Mouse (Mus musculus) stomach, postnatal 0 days (tissue): ENCODE measurements around the gene Fxyd5. TPM values are rescaled to one million over a fixed set of nuclear protein-coding genes. Genes with fewer than 3 reads are reported as not detected.

Source experiments
- ATAC-seq: fragments of 200-750 bp; cut with Nextera tagmentation; 2 replicates; pipeline ENCODE4 v1.8.0; 2017; ENCODE audit not compliant: low FRiP score, low TSS enrichment
- DNase-seq: peaks from one replicate; pipeline ENCODE4 v3.0.0-alpha.2; 2016; ENCODE audit warnings: low spot score
- H3K27ac ChIP-seq: fragments of 300-500 bp; sonication (generic); replicated peaks from 2 replicates; pipeline ENCODE4 v1.5.1; 2014; ENCODE audit warnings: mild to moderate bottlenecking, control low read depth
- H3K27me3 ChIP-seq: fragments of 300-500 bp; sonication (generic); 2 replicates; pipeline ENCODE4 v1.6.1; 2014; ENCODE audit warnings: low read length; ENCODE audit not compliant: control insufficient read depth, insufficient read depth
- H3K36me3 ChIP-seq: fragments of 300-500 bp; sonication (generic); 2 replicates; pipeline ENCODE4 v1.6.1; 2014; ENCODE audit warnings: low read length, mixed read lengths; ENCODE audit not compliant: control insufficient read depth, insufficient read depth
- H3K4me1 ChIP-seq: fragments of 300-500 bp; sonication (generic); replicated peaks from 2 replicates; pipeline ENCODE4 v1.6.1; 2014; ENCODE audit warnings: antibody characterized with exemption; ENCODE audit not compliant: control insufficient read depth, insufficient read depth
- H3K4me2 ChIP-seq: fragments of 300-500 bp; sonication (generic); replicated peaks from 2 replicates; pipeline ENCODE4 v1.6.1; 2014; ENCODE audit warnings: low read depth, mild to moderate bottlenecking, control low read depth, moderate library complexity
- H3K4me3 ChIP-seq: fragments of 300-500 bp; sonication (generic); 2 replicates; pipeline ENCODE4 v1.5.1; 2014; ENCODE audit warnings: low read depth, low read length, control low read depth
- H3K9ac ChIP-seq: fragments of 300-500 bp; sonication (generic); 2 replicates; pipeline ENCODE4 v1.6.1; 2014; ENCODE audit warnings: mild to moderate bottlenecking, low read length, control low read depth, mixed read lengths
- H3K9me3 ChIP-seq: fragments of 300-500 bp; sonication (generic); 2 replicates; pipeline ENCODE4 v1.6.1; 2016; ENCODE audit warnings: low read length; ENCODE audit not compliant: control insufficient read depth
- CTCF ChIP-seq: IDR thresholded peaks from 2 replicates; pipeline ENCODE4 v1.5.1; 2016; ENCODE audit warnings: antibody characterized with exemption, low read depth, mild to moderate bottlenecking, moderate library complexity
- EP300 ChIP-seq: optimal IDR thresholded peaks from 2 replicates; pipeline ENCODE3; 2016; ENCODE audit warnings: antibody characterized with exemption
- WGBS: fragments of 180-500 bp; shearing (Covaris S2); extraction: QIAGEN DNeasy Blood & Tissue Kit; methylation state at CpG from one replicate; pipeline ENCODE4 v1.1.7; 2014; 5-methylcytosine and 5-hydroxymethylcytosine counted together
- polyA plus RNA-seq: library from polyadenylated mRNA; unstranded; fragments of >200 nt; fragmentation: Nextera tagmentation; extraction: Ambion mirVana; gene quantifications from 2 replicates; pipeline ENCODE4 v1.2.1, GENCODE M21; 2015

Fxyd5 gene
- polyA plus RNA-seq, 1 experiment from 2014 or later = 16.0 TPM

DNA sequence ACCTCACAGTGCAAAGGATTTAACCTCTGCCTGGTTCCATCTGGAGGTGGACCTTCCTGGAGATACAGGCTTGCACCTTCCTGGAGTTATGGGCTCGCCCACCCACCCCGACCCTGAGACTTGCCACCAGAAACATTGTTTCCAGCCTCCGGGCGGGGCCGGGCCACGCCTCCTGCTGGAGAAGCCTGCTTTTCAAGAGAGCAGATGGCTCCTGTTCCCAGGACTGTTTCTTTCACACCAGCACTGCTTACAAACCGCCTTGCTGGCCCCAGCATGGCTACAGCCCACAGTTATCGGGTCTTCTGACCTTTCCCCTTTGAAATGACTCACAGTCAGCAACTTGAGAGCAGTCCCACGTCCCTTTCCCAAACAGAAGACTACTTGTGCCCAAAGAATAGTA, 30.0 kb upstream of the Fxyd5 start:
- Histone ChIP-seq H3K9ac (no peak overlapping the region; the same call in 1 of the 2 replicates), H3K27me3 (no peaks in the 10 kb centered on the region), H3K4me2 (peak overlapping the region; percentile 25; the same call in 1 of the 2 replicates), H3K9me3 (no peaks in the 10 kb centered on the region), H3K4me3 (peak overlapping the region; percentile 10; the same call in 1 of the 2 replicates), H3K4me1 (no peaks in the 10 kb centered on the region; the same call in 1 of the 2 replicates), H3K27ac (peak overlapping the region; percentile 87), H3K36me3 (no peaks in the 10 kb centered on the region; the same call in 1 of the 2 replicates)
- WGBS = 23% methylated on average over 9 of the region's 9 CpGs
- no peak for TF ChIP-seq EP300
- TF ChIP-seq CTCF = peak; percentile 41
- ATAC-seq (no peak), DNase-seq (no peak)

- no peaks in the 10 kb centered on the region; the same call in 1 of the 2 replicates for H3K4me1 ChIP-seq
- no peak overlapping the region for H3K9ac ChIP-seq
- H3K27ac ChIP-seq = no peak overlapping the region
- WGBS = 57% methylated on average over 6 of the region's 6 CpGs
- no peak for TF ChIP-seq EP300
- no peak for TF ChIP-seq CTCF
- no peaks in the 10 kb centered on the region for H3K27me3 ChIP-seq
- no peak overlapping the region for H3K4me3 ChIP-seq
- H3K36me3 ChIP-seq = no peaks in the 10 kb centered on the region; the same call in 1 of the 2 replicates
- H3K9me3 ChIP-seq = no peaks in the 10 kb centered on the region
- ATAC-seq (no peak), DNase-seq (no peak)
- no peak overlapping the region for H3K4me2 ChIP-seq
Measured at GRCm38 (mm10) chr7:31070324-31070723, 28.0 kb upstream of the Fxyd5 start.

- TF ChIP-seq CTCF = no peak
- no peak for TF ChIP-seq EP300
Measured at GRCm38 (mm10) chr7:31069491-31069890, 27.2 kb upstream of the Fxyd5 start.

DNA sequence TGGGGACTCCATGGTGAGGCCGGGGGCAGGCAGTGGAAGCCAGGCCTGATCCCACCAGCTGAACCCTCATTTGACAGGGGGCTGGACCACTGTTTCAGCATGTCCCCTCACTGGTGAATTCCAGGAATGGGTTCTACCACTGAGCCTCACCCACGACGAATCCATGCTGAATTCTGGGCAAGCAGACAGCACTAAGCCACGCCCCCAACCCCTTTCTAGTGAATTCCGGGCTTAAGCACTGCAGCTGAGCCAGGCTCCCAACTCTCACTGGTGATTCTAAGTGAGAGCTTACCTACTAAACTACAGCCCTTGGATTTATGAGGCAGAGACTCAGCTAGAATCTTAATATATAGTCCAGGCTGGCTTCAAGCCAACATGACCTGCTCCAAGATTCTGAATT, 25.6 kb upstream of the Fxyd5 start:
- H3K27me3 ChIP-seq = no peaks in the 10 kb centered on the region
- H3K4me1 ChIP-seq = no peaks in the 10 kb centered on the region; the same call in 1 of the 2 replicates
- H3K9me3 ChIP-seq = no peaks in the 10 kb centered on the region
- DNase-seq (peak; percentile 65), ATAC-seq (peak; percentile 35; the same call in 1 of the 2 replicates)
- peak overlapping the region; percentile 61; the same call in 1 of the 2 replicates for H3K27ac ChIP-seq
- H3K36me3 ChIP-seq = no peaks in the 10 kb centered on the region; the same call in 1 of the 2 replicates
- no peak overlapping the region for H3K4me3 ChIP-seq
- TF ChIP-seq CTCF (no peak), EP300 (no peak)
- WGBS = 26% methylated on average over 5 of the region's 5 CpGs
- no peak overlapping the region for H3K4me2 ChIP-seq
- H3K9ac ChIP-seq = no peak overlapping the region

More at GRCm38 (mm10) chr7:31069491-31069890, 27.2 kb upstream of the Fxyd5 start:
- no peak overlapping the region for H3K4me2 ChIP-seq
- H3K27me3 ChIP-seq = no peaks in the 10 kb centered on the region
- H3K9ac ChIP-seq = no peak overlapping the region
- H3K36me3 ChIP-seq = no peaks in the 10 kb centered on the region; the same call in 1 of the 2 replicates
- no peak overlapping the region for H3K27ac ChIP-seq
- no peaks in the 10 kb centered on the region for H3K9me3 ChIP-seq
- H3K4me3 ChIP-seq = no peak overlapping the region
- no peak for ATAC-seq
- DNase-seq = no peak
- H3K4me1 ChIP-seq = no peaks in the 10 kb centered on the region; the same call in 1 of the 2 replicates
- WGBS = 83% methylated on average over 14 of the region's 14 CpGs

DNA sequence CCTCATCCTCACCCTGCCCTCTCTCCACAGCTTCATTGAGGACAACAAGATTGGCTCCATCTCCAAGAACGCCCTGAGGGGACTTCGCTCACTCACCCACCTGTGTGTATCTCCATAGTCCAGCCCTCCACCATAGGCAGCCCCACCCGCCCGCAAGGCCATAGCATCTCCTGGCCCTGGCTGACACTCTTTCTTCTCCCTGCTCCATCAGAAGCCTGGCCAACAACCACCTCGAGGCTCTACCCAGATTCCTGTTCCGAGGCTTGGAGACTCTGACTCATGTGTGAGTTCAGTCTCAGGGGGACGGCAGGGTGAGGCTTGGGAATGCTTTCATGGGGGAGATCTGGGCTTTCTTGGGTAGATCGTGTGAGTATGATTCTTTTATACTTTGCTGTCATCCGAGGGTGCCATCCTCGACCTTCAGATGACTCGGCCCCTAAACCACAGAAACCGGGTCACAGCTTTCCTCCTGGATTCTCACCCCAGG, 20.8 kb upstream of the Fxyd5 start:
- Histone ChIP-seq H3K4me3 (no peak overlapping the region), H3K27me3 (no peaks in the 10 kb centered on the region), H3K9ac (no peak overlapping the region), H3K27ac (no peak overlapping the region), H3K4me1 (no peaks in the 10 kb centered on the region; the same call in 1 of the 2 replicates), H3K9me3 (no peaks in the 10 kb centered on the region), H3K36me3 (no peaks in the 10 kb centered on the region), H3K4me2 (no peak overlapping the region)
- DNase-seq (no peak), ATAC-seq (no peak)
- TF ChIP-seq CTCF (no peak), EP300 (no peak)
- 79% methylated on average over 12 of the region's 12 CpGs for WGBS

DNA sequence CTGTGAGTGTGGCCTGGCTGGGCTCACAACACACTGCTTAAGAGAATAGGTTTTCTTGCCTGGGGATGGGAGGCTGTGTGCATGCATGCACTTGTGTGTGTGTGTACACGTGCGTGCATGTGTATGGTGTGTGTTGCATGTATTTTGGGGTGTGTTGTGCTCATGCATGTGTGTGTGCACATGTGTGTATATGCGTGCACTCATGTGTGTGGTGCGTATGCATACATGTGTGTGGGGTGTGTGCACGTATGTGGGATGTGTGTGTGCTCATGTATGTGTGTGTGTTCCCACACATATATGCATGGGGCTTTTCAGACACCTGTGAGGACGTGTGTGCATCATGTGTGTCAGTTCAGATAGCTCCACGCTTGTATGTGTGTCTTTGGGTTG, 18.3 kb upstream of the Fxyd5 start:
- H3K4me2 ChIP-seq = no peak overlapping the region
- no peak overlapping the region for H3K4me3 ChIP-seq
- ATAC-seq = no peak
- no peak for TF ChIP-seq EP300
- WGBS = 87% methylated on average over 7 of the region's 7 CpGs
- no peak for DNase-seq
- H3K27me3 ChIP-seq = no peaks in the 10 kb centered on the region
- no peak overlapping the region for H3K27ac ChIP-seq
- no peaks in the 10 kb centered on the region for H3K9me3 ChIP-seq
- no peaks in the 10 kb centered on the region for H3K36me3 ChIP-seq
- H3K4me1 ChIP-seq = no peaks in the 10 kb centered on the region
- H3K9ac ChIP-seq = no peak overlapping the region
